Mouse (Mus musculus): ENCODE measurements around the gene Cdhr3.

The Cdhr3 gene

GRCm38 (mm10) chr12:33008305-33009110, 84.2 kb downstream of the Cdhr3 start:
- TF ChIP-seq GATA4 (IDR thresholded peaks at IDR 0.05; ENCODE audit: insufficient replicate concordance, low read length), result no peak

GRCm38 (mm10) chr12:33007176-33007575, 85.5 kb downstream of the Cdhr3 start:
- TF ChIP-seq GATA4 (IDR thresholded peaks at IDR 0.05; ENCODE audit: insufficient replicate concordance, low read length), result no peak

- TF ChIP-seq GATA4 (IDR thresholded peaks at IDR 0.05; ENCODE audit: insufficient replicate concordance, low read length), result no peak
Measured at GRCm38 (mm10) chr12:33005858-33006257, 86.8 kb downstream of the Cdhr3 start.

GRCm38 (mm10) chr12:33003339-33003965, 89.2 kb downstream of the Cdhr3 start:
- no peak for TF ChIP-seq GATA4 (IDR thresholded peaks at IDR 0.05; ENCODE audit: insufficient replicate concordance, low read length)

- TF ChIP-seq GATA4 (IDR thresholded peaks at IDR 0.05; ENCODE audit: insufficient replicate concordance, low read length), result no peak
Measured at GRCm38 (mm10) chr12:33000402-33000801, 92.3 kb downstream of the Cdhr3 start.

DNA sequence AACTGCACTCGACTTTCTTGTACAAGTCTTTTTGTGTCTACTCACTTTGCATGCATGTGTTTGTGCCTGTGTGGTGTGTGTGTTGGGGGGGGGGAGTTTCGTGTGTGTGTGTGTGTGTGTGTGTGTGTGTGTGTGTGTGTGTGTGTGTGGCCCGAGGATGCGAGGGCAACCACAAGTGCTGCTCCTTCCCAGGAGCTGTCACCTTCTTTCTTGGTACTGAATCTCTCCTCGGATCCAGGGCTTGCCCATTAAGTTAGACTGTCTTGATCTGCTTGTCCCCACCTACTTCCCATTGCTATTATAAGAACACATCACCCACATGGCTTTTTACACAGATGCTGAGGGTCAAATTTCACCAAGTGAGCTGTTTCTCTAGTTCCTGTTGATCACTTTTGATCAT, 93.9 kb downstream of the Cdhr3 start:
- TF ChIP-seq GATA4 (IDR thresholded peaks at IDR 0.05; ENCODE audit: insufficient replicate concordance, low read length), result no peak

DNA sequence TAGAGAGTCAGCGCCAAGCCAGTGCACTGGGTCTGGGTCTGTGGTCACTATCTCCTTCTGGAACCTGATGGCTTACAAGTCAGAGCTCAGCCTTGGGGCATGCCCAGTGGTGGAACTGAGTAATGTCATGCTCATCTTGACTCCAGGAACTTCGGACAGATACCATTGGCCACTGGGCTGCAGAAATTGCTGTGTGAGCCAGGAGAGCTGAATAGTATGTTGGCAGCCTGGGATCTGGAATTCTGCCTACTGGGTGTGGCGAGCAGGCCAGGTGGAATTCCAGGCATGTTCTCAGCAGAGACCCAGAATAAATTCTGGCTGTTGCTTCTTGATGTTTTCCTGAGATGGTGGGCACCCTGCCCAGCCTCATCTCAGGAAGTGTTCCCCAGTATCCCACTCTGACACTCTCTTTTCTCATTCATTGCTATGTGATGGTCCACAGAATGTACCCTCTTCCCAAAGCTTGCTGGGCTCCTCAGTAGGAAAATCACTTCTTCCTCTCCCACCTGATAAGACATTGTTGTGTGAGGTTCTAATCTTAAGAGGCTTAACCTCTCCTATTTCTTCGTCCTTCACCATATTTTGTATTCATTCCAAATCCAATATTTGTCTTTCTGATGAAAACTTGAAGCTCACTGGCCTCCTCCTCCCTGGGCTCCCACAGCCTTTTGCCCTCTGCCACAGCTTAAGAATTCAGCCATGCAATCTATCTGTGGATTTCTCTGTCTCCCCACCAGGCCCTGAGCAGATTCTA, 97.4 kb downstream of the Cdhr3 start:
- TF ChIP-seq GATA4 (IDR thresholded peaks at IDR 0.05; ENCODE audit: insufficient replicate concordance, low read length), result no peak

- no peak for TF ChIP-seq GATA4 (IDR thresholded peaks at IDR 0.05; ENCODE audit: insufficient replicate concordance, low read length)
Measured at GRCm38 (mm10) chr12:32994081-32994480, 98.6 kb downstream of the Cdhr3 start.

- TF ChIP-seq GATA4 (IDR thresholded peaks at IDR 0.05; ENCODE audit: insufficient replicate concordance, low read length), result no peak
Measured at GRCm38 (mm10) chr12:32989731-32990130, 102.9 kb downstream of the Cdhr3 start.

DNA sequence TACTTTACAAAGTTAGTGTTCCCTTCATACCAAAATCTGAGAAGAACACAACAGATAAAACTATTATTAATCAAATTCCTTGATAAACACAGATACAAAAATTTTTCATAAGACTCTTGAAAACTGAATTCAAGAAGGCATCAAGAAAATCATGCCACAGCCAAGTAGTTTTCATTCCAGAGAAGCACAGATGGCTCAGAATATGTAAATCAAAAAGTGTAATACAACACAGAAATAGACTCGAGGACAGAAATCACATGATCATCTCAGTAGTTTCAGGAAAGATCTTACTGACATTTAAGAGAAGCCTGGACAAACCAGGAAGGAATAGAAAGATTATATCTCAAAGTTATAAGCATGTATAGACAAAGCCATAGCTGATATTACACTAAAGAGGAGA, 106.4 kb downstream of the Cdhr3 start:
- no peak for TF ChIP-seq GATA4 (IDR thresholded peaks at IDR 0.05; ENCODE audit: insufficient replicate concordance, low read length)

Measured in liver, adult (tissue).